Mouse (Mus musculus): ENCODE results near the gene Nnmt.

DNA sequence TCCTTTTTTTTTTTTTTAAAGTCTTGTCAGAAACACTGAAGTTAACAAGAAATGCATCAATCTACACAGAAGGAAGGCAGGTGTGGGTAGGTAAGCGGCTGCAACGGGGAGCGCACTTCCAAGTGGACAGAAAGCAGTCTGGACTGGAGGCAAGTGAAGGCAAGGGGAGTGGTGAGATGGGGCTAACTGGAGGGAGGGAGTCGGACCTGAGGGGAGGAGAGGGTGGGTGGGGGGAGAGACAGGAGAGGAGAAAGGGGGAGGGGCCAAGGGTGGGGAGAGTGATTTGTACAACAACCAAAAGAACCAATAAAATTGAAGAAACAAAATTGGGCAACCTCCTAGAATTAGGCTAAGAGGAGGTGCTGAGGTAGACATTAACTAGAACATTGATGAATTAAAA lies 47.1 kb upstream of the Nnmt start:
- no peak for TF ChIP-seq POLR2A (IDR thresholded peaks at IDR 0.05; ENCODE audit: insufficient read depth, low read depth, low read length)
- TF ChIP-seq CTCF (IDR thresholded peaks at IDR 0.05; ENCODE audit: insufficient read depth, low read depth, low read length) = no peak

All from olfactory bulb, adult 2 months (tissue).